Mouse (Mus musculus): ENCODE results near the gene Zc4h2. TPM values are rescaled to one million over a fixed set of nuclear protein-coding genes. Genes with fewer than 3 reads are reported as not detected.
A peak's percentile ranks its signal among the peaks of the same experiment; 100 is the strongest.

Gene Zc4h2
- 35.0 and 37.1 TPM in 2 replicates for polyA plus RNA-seq (2016; fragmentation: Nextera tagmentation; extraction: Ambion mirVana)

GRCm38 (mm10) chrX:95657804-95658599 lies at the start of gene Zc4h2:
TSS of gene Zc4h2 (minus strand) at chrX:95658509.
- peak within 1 kb of the TSS; percentile 55 for H3K4me2 ChIP-seq

GRCm38 (mm10) chrX:95687119-95687518 lies 28.8 kb upstream of the Zc4h2 start:
- no peak overlapping the region for H3K4me3 ChIP-seq (replicated peaks)
- no peaks in the 10 kb centered on the region for H3K9me3 ChIP-seq
- H3K27me3 ChIP-seq, result no peaks in the 10 kb centered on the region
- no peaks in the 10 kb centered on the region for H3K36me3 ChIP-seq
- 53% methylated on average over 1 of the region's 1 CpGs for WGBS
- H3K4me1 ChIP-seq (replicated peaks), result no peaks in the 10 kb centered on the region
- H3K27ac ChIP-seq, result no peak overlapping the region
- no peak overlapping the region for H3K4me2 ChIP-seq
- no peak overlapping the region for H3K9ac ChIP-seq (replicated peaks)
- no peak for ATAC-seq (ENCODE audit: insufficient number of reproducible peaks, insufficient read depth, low FRiP score, low TSS enrichment, low read depth)

More at GRCm38 (mm10) chrX:95657804-95658599, at the start of gene Zc4h2:
- peak within 1 kb of the TSS; percentile 50 for H3K9ac ChIP-seq (replicated peaks)
- H3K4me3 ChIP-seq (replicated peaks), result peak within 1 kb of the TSS; percentile 43
- H3K4me1 ChIP-seq (replicated peaks), result no peaks in the 10 kb centered on the region
- H3K36me3 ChIP-seq, result no peaks in the 10 kb centered on the region
- 21% methylated on average over 7 of the region's 7 CpGs for WGBS
- no peak within 1 kb of the TSS for H3K27ac ChIP-seq
- peak; percentile 99 for ATAC-seq (ENCODE audit: insufficient number of reproducible peaks, insufficient read depth, low FRiP score, low TSS enrichment, low read depth)
- H3K9me3 ChIP-seq, result no peaks in the 10 kb centered on the region
- H3K27me3 ChIP-seq, result no peaks in the 10 kb centered on the region

- 87% methylated on average over 1 of the region's 1 CpGs for WGBS
- Histone ChIP-seq H3K4me1 (replicated peaks) (no peaks in the 10 kb centered on the region), H3K9me3 (no peaks in the 10 kb centered on the region), H3K4me3 (replicated peaks) (no peak overlapping the region), H3K27me3 (no peaks in the 10 kb centered on the region), H3K4me2 (no peak overlapping the region), H3K27ac (no peak overlapping the region), H3K9ac (replicated peaks) (no peak overlapping the region), H3K36me3 (no peaks in the 10 kb centered on the region)
- ATAC-seq (ENCODE audit: insufficient number of reproducible peaks, insufficient read depth, low FRiP score, low TSS enrichment, low read depth), result no peak
Measured at GRCm38 (mm10) chrX:95682206-95682605, 23.9 kb upstream of the Zc4h2 start.

- WGBS, result 22% methylated on average over 12 of the region's 12 CpGs
- Histone ChIP-seq H3K9ac (replicated peaks) (peak overlapping the region; percentile 42), H3K27me3 (no peaks in the 10 kb centered on the region), H3K9me3 (no peaks in the 10 kb centered on the region), H3K4me2 (peak overlapping the region; percentile 46), H3K27ac (no peak overlapping the region), H3K4me3 (replicated peaks) (peak overlapping the region; percentile 43), H3K4me1 (replicated peaks) (no peaks in the 10 kb centered on the region), H3K36me3 (no peaks in the 10 kb centered on the region)
- peak; percentile 75 for ATAC-seq (ENCODE audit: insufficient number of reproducible peaks, insufficient read depth, low FRiP score, low TSS enrichment, low read depth)
Measured at GRCm38 (mm10) chrX:95658600-95659084, 333 bp upstream of the Zc4h2 start.

- no peak overlapping the region for H3K4me2 ChIP-seq
- H3K36me3 ChIP-seq, result no peaks in the 10 kb centered on the region
- H3K9me3 ChIP-seq, result no peaks in the 10 kb centered on the region
- no peaks in the 10 kb centered on the region for H3K27me3 ChIP-seq
- no peaks in the 10 kb centered on the region for H3K4me1 ChIP-seq (replicated peaks)
- no peak overlapping the region for H3K27ac ChIP-seq
- no peak for ATAC-seq (ENCODE audit: insufficient number of reproducible peaks, insufficient read depth, low FRiP score, low TSS enrichment, low read depth)
- WGBS, result 75% methylated on average over 5 of the region's 5 CpGs
- no peak overlapping the region for H3K4me3 ChIP-seq (replicated peaks)
- no peak overlapping the region for H3K9ac ChIP-seq (replicated peaks)
Measured at GRCm38 (mm10) chrX:95600609-95601008, 57.7 kb downstream of the Zc4h2 start.

Other genes starting within 250 kb of the Zc4h2 start
- 13.1 and 13.5 TPM in 2 replicates for gene Amer1, start 213.6 kb downstream of the Zc4h2 start, polyA plus RNA-seq (2016; fragmentation: Nextera tagmentation; extraction: Ambion mirVana)
- gene Asb12, start 100.5 kb downstream of the Zc4h2 start, polyA plus RNA-seq (2016; fragmentation: Nextera tagmentation; extraction: Ambion mirVana), result 0.44 TPM in 1 of 2 replicates, not detected in the other
- gene Pfn5, start 100.4 kb downstream of the Zc4h2 start, polyA plus RNA-seq (2016; fragmentation: Nextera tagmentation; extraction: Ambion mirVana), result not detected in 2 replicates
- gene Zc3h12b, start 53.2 kb upstream of the Zc4h2 start, polyA plus RNA-seq (2016; fragmentation: Nextera tagmentation; extraction: Ambion mirVana), result 4.9 and 5.1 TPM in 2 replicates

Measured in limb, embryonic 12.5 days (tissue).